Mouse (Mus musculus) testis, adult 2 months (tissue): ENCODE measurements around the gene Pum2.

Source experiments
- CTCF ChIP-seq: fragments of 200-500 bp; IDR thresholded peaks from 2 replicates; pipeline ENCODE4 v1.5.1; 2012; ENCODE audit warnings: low read depth, mild to moderate bottlenecking, inconsistent platforms, low read length, moderate library complexity; ENCODE audit not compliant: control insufficient read depth, insufficient read depth, insufficient replicate concordance
- POLR2A ChIP-seq: fragments of 200-500 bp; IDR thresholded peaks from 2 replicates; pipeline ENCODE4 v1.6.1; 2012; ENCODE audit warnings: low read depth, mild to moderate bottlenecking, inconsistent platforms, low read length, moderate library complexity; ENCODE audit not compliant: control insufficient read depth

DNA sequence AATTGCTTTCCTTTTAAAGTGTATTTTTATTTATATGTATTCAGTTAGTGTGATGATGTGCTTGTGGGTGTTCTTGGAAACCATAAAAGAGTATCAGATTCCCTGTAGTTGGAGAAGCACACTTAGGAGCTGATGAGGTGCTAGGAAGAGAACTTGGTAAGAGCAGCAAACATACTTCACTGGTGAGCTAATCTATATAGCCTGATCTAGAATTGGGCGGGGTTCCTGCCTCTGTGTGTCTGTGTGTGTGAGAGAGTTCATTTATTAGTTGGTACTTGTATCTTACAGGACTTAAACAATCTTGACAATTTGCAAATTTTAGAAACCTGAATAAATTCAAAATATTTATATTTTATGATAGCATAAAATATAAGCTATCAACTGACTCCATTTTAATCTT lies 42.2 kb downstream of the Pum2 start:
- no peak for TF ChIP-seq POLR2A
- no peak for TF ChIP-seq CTCF
